Mouse (Mus musculus) fat pad, adult 2 months (tissue): Measurements from ENCODE around the gene Rab8a.

Source experiments
- DNase-seq: peaks from one replicate; pipeline ENCODE4 v3.0.0-alpha.2; 2011; ENCODE audit warnings: low read depth, low spot score; ENCODE audit errors: extremely low read depth

The Rab8a gene

GRCm38 (mm10) chr8:72210710-72211109, 49.7 kb downstream of the Rab8a start:
- DNase-seq: no peak

GRCm38 (mm10) chr8:72211846-72212245, 50.8 kb downstream of the Rab8a start:
- no peak for DNase-seq

GRCm38 (mm10) chr8:72212751-72213150, 51.8 kb downstream of the Rab8a start, which contains the start of gene Cib3:
Gene Cib3 (minus strand): TSS chr8:72212837.
- DNase-seq: no peak

GRCm38 (mm10) chr8:72213536-72213935, 52.5 kb downstream of the Rab8a start, which contains the start of gene Gm11034:
Gene Gm11034 (minus strand): TSS chr8:72213636.
- no peak for DNase-seq

GRCm38 (mm10) chr8:72215060-72215459, 54.1 kb downstream of the Rab8a start:
- DNase-seq: no peak

- no peak for DNase-seq
These were observed 54.9 kb downstream of the Rab8a start for GRCm38 (mm10) chr8:72215871-72216270.

- no peak for DNase-seq
These were observed 58.0 kb downstream of the Rab8a start for GRCm38 (mm10) chr8:72218781-72219540.

- DNase-seq: peak; percentile 68
These were observed 58.8 kb downstream of the Rab8a start, which contains the start of gene Fam32a for GRCm38 (mm10) chr8:72219541-72220363. Gene Fam32a (plus strand): TSS chr8:72219730.

- no peak for DNase-seq
These were observed 59.8 kb downstream of the Rab8a start for GRCm38 (mm10) chr8:72220758-72221157.

- DNase-seq: no peak
These were observed 61.7 kb downstream of the Rab8a start for GRCm38 (mm10) chr8:72222656-72223055.
